ENCODE assay signal across 2 mouse cellular contexts in genomic region chr1:132420206-132420605, GRCm38 (mm10).
TF ChIP-seq lines count a peak whose summit lies in the region.

No protein-coding gene starts in this region.

TF ChIP-seq in MEL, 35 proteins besides CTCF, POLR2A, EP300 and RAD21:
- TF ChIP-seq E2F4 (IDR thresholded peaks at IDR 0.05; ENCODE audit: borderline replicate concordance, low read depth, low read length) (no peak), ETS1 (IDR thresholded peaks at IDR 0.05; ENCODE audit: low read depth, low read length) (peak; percentile 84), USF1 (IDR thresholded peaks at IDR 0.05; ENCODE audit: low read depth, low read length) (0 out of 2 replicates have a peak, but pooled peaks have one; percentile 3), HCFC1 (IDR thresholded peaks at IDR 0.05; ENCODE audit: low read depth, low read length) (peak; percentile 9; the same call in 1 of the 2 replicates), TCF12 (IDR thresholded peaks at IDR 0.05; ENCODE audit: low read depth, low read length) (peak; percentile 85), RCOR1 (IDR thresholded peaks at IDR 0.05; ENCODE audit: low read depth, low read length) (peak; percentile 93), TBP (IDR thresholded peaks at IDR 0.05; ENCODE audit: low read depth, low read length) (no peak), MEF2A (IDR thresholded peaks at IDR 0.05; ENCODE audit: extremely low read depth, insufficient replicate concordance, low read depth, low read length, poor library complexity, severe bottlenecking) (0 out of 2 replicates have a peak, but pooled peaks have one; percentile 23), BHLHE40 (IDR thresholded peaks at IDR 0.05; ENCODE audit: borderline replicate concordance, low read depth, low read length) (peak; percentile 12; the same call in 1 of the 2 replicates), GATA1 (IDR thresholded peaks at IDR 0.05; ENCODE audit: low read depth, low read length) (peak; percentile 85), MYB (IDR thresholded peaks at IDR 0.05; ENCODE audit: low read depth, low read length) (no peak; the same call in 1 of the 2 replicates), ZNF384 (IDR thresholded peaks at IDR 0.05; ENCODE audit: low read depth, low read length) (peak; percentile 18; the same call in 1 of the 2 replicates), TAL1 (IDR thresholded peaks at IDR 0.05; ENCODE audit: low read length) (peak; percentile 48), POLR2AphosphoS5 (IDR thresholded peaks at IDR 0.05; ENCODE audit: borderline replicate concordance, low read depth, low read length) (no peak), SIN3A (IDR thresholded peaks at IDR 0.05; ENCODE audit: low read length) (peak; percentile 24; the same call in 1 of the 2 replicates)

TF ChIP-seq in myocyte, 11 proteins besides CTCF, POLR2A, EP300 and RAD21:
- TF ChIP-seq SRF (IDR thresholded peaks at IDR 0.05; ENCODE audit: control insufficient read depth, insufficient read length, low read depth), result no peak
- TF ChIP-seq MYOG (IDR thresholded peaks at IDR 0.05; ENCODE audit: control insufficient read depth in 1 of 3, insufficient read depth in 1 of 3, insufficient read length in 2 of 3, low read depth in 2 of 3), result no peak
- no peak for TF ChIP-seq MYOD1 (IDR thresholded peaks at IDR 0.05; ENCODE audit: control insufficient read depth in 1 of 3, insufficient read length in 2 of 3, low read depth in 2 of 3)
- TF ChIP-seq TCF3 (IDR thresholded peaks at IDR 0.05; ENCODE audit: insufficient read length, low read depth), result no peak
- TF ChIP-seq TCF12 (IDR thresholded peaks at IDR 0.05; ENCODE audit: insufficient read depth, poor library complexity, severe bottlenecking), result no peak
TF ChIP-seq in myocyte: peak in this region for 0.
